Mouse (Mus musculus) ES-Bruce4 (cell line): ENCODE data around the gene Trpc3. TPM values are rescaled to one million over a fixed set of nuclear protein-coding genes. Genes with fewer than 3 reads are reported as not detected.
A peak's percentile ranks its signal among the peaks of the same experiment; 100 is the strongest.
"Not testable (repeated sequence)": the region's sequence is repeated elsewhere in the genome, so short reads cannot be mapped to it uniquely, and the experiment has no call there.

ENCODE experiments used
- H3K27ac ChIP-seq: 2 replicates; pipeline ENCODE4 v1.5.1; 2012; ENCODE audit warnings: low read length, inconsistent platforms; ENCODE audit not compliant: insufficient read depth
- H3K27me3 ChIP-seq: 2 replicates; pipeline ENCODE4 v1.6.1; 2012; ENCODE audit warnings: mild to moderate bottlenecking, low read length, inconsistent platforms; ENCODE audit not compliant: control insufficient read depth, poor library complexity, insufficient read depth, severe bottlenecking
- H3K36me3 ChIP-seq: 2 replicates; pipeline ENCODE4 v1.6.1; 2012; ENCODE audit warnings: inconsistent platforms, mild to moderate bottlenecking, low read length, moderate library complexity; ENCODE audit not compliant: control insufficient read depth, poor library complexity, insufficient read depth, severe bottlenecking
- H3K4me1 ChIP-seq: one replicate; pipeline ENCODE4 v1.8.1; 2011; ENCODE audit warnings: low read length; ENCODE audit not compliant: control insufficient read depth, insufficient read depth
- H3K4me3 ChIP-seq: 2 replicates; pipeline ENCODE4 v1.5.1; 2011; ENCODE audit warnings: low read depth, mild to moderate bottlenecking, low read length
- H3K9ac ChIP-seq: 2 replicates; pipeline ENCODE4 v1.6.1; 2012; ENCODE audit warnings: low read depth, mild to moderate bottlenecking, inconsistent platforms; ENCODE audit not compliant: poor library complexity, severe bottlenecking
- H3K9me3 ChIP-seq: replicated peaks from 2 replicates; pipeline ENCODE4 v1.6.1; 2012; ENCODE audit warnings: mild to moderate bottlenecking, low read length, inconsistent platforms; ENCODE audit not compliant: control insufficient read depth, poor library complexity, insufficient read depth, severe bottlenecking
- CTCF ChIP-seq: IDR thresholded peaks from one replicate; pipeline ENCODE4 v1.8.1; 2011; ENCODE audit warnings: low read depth, low read length
- EP300 ChIP-seq: IDR thresholded peaks from 2 replicates; pipeline ENCODE4 v1.6.1; 2011; ENCODE audit warnings: low read depth, low read length; ENCODE audit not compliant: insufficient read depth
- POLR2A ChIP-seq: IDR thresholded peaks from one replicate; pipeline ENCODE4 v1.8.1; 2011; ENCODE audit warnings: low read length; ENCODE audit not compliant: insufficient read depth
- polyA plus RNA-seq: library from polyadenylated mRNA; stranded (reverse); fragments of >200 nt; gene quantifications from 2 replicates; pipeline ENCODE4 v1.2.4, GENCODE M21; 2011; ENCODE audit warnings: low read depth; ENCODE audit not compliant: missing spikeins, insufficient read depth, insufficient read length

Gene Trpc3
- polyA plus RNA-seq, 1 experiment: not detected

DNA sequence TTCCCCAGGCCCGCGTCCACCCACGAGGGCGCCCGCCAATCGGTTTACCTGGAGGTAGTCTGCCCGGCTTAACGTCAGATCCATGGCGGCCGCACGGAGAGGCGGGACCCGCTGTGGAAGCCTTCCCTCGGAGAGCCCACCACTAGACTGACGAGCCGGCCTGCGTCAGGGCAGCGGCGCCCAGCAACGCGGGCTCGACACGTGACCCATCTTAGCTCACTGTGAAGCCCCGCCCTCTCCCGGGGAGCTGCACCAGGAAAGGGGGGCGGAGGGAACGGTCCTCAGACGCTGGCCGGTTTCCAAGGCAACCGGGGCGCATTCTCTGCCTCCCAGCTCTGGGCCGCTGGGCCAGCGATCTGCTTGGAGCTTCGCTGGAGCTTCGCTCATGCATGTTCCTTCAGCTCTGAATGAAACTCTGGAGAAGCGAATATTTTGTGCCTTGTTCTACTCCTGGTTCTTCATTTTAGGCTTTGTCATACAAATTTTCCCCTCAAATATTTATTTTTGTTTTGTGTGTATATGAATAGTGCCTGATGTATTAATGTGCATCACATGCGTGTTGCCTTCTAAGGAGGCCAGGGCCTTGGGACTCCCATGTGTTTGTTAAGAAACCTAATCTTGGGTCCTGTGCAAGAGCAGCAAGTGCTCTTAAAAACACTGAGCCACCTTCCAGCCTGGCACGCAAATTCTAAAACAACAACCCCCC lies 76.6 kb downstream of the Trpc3 start, which contains the start of gene Bbs7:
TSS of gene Bbs7 (minus strand) at position 276 of the 706 bp plus-strand sequence.
- Histone ChIP-seq H3K27ac (no peak within 1 kb of the TSS), H3K9ac (peak within 1 kb of the TSS; percentile 71), H3K4me3 (peak within 1 kb of the TSS; percentile 79), H3K4me1 (peaks cover 1% of the 10 kb centered on the region), H3K36me3 (no peaks in the 10 kb centered on the region), H3K27me3 (no peaks in the 10 kb centered on the region), H3K9me3 (no peaks in the 10 kb centered on the region)
- TF ChIP-seq CTCF (no peak), POLR2A (no peak), EP300 (no peak)

DNA sequence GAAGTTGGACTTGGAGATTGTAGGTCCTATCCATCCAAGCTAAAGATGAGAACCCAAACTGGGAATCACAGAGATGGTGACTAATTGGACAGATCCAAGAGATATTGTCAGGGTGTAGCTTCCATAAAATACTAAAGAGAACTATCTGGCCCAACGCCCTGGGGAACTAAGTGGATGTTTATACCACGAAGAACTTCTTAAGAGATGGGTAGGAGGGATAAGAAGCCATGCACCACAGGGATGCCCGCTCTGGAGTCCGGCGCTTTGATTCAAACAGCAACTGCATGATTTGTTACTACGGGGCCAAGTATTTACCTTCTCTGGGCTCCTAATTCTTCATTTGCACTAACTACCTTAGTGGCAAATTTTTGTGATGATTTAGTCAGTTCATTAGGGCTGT lies 77.3 kb downstream of the Trpc3 start:
- Histone ChIP-seq H3K4me3 (peak overlapping the region; percentile 79), H3K27me3 (no peaks in the 10 kb centered on the region), H3K36me3 (no peaks in the 10 kb centered on the region), H3K4me1 (peaks cover 1% of the 10 kb centered on the region), H3K27ac (no peak overlapping the region), H3K9me3 (no peaks in the 10 kb centered on the region), H3K9ac (peak overlapping the region; percentile 71)
- no peak for TF ChIP-seq EP300

DNA sequence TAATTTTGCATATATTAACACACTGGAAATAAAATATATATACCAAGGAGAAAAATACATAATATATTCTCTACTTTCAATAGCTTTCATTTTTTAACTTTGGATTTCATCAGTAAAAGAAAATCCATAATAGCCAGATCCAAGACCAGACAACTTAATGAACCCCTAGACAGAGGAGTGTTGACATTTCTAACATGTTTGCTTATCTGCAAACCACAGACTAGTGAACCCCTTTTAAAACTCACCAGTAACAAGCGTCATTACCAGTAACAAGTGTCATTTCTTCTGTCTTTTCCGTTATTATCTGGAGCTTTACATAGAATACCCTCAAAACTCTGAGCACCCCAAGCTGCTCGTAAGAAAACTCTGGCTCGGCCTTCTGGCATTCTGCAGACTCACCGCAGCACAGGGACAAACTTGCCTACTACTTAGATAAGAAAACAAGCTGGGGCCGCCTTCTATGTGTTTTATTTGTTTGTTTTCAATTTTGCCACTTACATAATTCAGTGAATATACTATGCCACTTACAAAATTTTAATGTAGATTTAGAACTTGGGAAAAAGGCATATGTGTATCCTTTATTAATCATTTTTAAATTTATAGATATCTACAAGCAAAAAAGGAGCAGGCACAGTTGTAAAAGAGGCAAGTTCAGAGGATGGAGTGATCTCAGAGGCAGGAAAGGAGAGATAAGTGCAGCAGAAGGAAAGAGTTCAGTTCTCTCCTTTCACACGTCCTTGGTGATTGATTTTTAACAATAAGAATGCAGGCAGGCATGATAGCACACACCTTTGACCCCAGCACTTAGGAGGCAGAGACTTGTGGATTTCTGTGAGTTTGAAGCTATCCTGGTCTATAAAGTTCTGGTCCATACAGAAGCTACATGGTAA lies 83.8 kb downstream of the Trpc3 start:
- no peaks in the 10 kb centered on the region for H3K9me3 ChIP-seq
- H3K9ac ChIP-seq: no peak overlapping the region
- no peak for TF ChIP-seq POLR2A
- no peak for TF ChIP-seq CTCF
- no peak for TF ChIP-seq EP300
- H3K4me1 ChIP-seq: no peaks in the 10 kb centered on the region
- H3K36me3 ChIP-seq: no peaks in the 10 kb centered on the region
- no peaks in the 10 kb centered on the region for H3K27me3 ChIP-seq
- H3K27ac ChIP-seq: no peak overlapping the region
- H3K4me3 ChIP-seq: no peak overlapping the region

DNA sequence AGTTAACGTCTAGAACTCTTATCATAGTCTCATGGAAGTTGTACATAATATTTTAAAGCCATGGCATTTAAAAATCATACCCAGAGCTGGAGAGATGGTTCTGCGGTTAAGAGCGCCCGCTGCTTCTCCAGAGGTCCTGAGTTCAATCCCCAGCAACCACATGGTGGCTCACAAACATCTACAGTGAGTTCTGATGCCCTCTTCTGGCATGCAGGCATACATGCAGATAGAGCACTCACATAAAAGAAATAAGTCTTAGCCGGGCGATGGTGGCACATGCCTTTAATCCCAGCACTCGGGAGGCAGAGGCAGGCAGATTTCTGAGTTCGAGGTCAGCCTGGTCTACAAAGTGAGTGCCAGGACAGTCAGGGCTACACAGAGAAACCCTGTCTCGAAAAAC lies 90.2 kb downstream of the Trpc3 start:
- H3K27ac ChIP-seq, H3K9me3 ChIP-seq, H3K4me1 ChIP-seq, H3K4me3 ChIP-seq, H3K27me3 ChIP-seq, H3K9ac ChIP-seq, H3K36me3 ChIP-seq: not testable (repeated sequence)
- TF ChIP-seq CTCF: peak; percentile 10

DNA sequence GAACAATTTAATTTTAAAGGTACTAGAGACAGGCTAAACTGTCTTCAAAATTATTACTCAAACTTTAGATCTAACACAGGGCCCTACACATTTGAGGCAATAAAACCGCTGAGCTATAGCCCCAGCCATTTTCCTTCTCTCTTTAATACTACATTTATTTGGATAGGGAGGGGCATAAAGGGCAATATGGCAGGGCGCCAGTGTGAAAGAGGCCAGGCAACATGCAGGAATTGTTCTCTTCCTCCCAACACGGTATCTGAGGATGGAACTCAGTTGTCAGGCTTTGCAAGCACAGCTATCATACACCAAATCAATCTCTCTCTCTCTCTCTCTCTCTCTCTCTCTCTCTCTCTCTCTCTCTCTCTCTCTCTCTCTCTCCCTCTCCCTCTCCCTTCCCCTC lies 91.2 kb downstream of the Trpc3 start:
- Histone ChIP-seq H3K4me3 (no peak overlapping the region), H3K9me3 (no peaks in the 10 kb centered on the region), H3K27me3 (no peaks in the 10 kb centered on the region), H3K9ac (no peak overlapping the region), H3K36me3 (no peaks in the 10 kb centered on the region), H3K4me1 (peaks cover 2% of the 10 kb centered on the region), H3K27ac (no peak overlapping the region)
- TF ChIP-seq POLR2A: no peak
- TF ChIP-seq CTCF: no peak
- no peak for TF ChIP-seq EP300

DNA sequence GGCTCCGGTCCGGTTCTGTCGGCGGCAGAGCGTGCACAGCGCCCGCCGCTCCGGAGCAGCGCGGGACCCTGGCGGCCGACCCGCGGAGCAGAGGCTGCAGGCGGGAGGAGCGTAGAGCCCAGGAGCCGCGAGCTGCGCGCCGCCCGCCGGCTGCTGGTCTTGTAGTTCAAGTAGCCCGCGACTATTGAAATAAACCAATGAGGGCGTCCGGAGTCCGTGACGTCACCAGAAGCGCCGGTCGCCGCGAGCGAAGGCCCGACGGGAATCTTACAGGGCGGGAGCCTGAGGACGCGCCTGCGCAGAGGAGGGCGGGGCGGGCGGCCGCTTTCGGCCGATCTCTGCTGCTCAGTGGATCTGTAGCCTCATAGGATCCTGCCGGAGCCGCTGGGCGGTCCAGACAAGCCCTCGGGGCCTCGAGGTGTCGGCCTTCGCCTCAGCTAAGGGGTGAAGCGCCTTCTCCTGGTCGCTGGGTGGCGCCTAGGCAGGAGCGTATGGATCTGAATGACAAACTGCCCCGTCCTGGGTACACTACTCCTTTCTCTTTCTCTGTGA lies 118.1 kb downstream of the Trpc3 start, which contains the start of gene Ccna2:
TSS of gene Ccna2 (minus strand) at position 324 of the 552 bp plus-strand sequence.
- peaks cover 36% of the 10 kb centered on the region for H3K36me3 ChIP-seq
- peak; percentile 58 for TF ChIP-seq CTCF
- peak; percentile 64 for TF ChIP-seq POLR2A
- 0 out of 2 replicates have a peak, but pooled peaks have one; percentile 17 for TF ChIP-seq EP300
- H3K27me3 ChIP-seq: no peaks in the 10 kb centered on the region
- peak within 1 kb of the TSS; percentile 95 for H3K9ac ChIP-seq
- no peaks in the 10 kb centered on the region for H3K9me3 ChIP-seq
- H3K27ac ChIP-seq: peak within 1 kb of the TSS; percentile 37; the same call in 1 of the 2 replicates
- H3K4me3 ChIP-seq: peak within 1 kb of the TSS; percentile 97
- H3K4me1 ChIP-seq: no peaks in the 10 kb centered on the region
